Mouse (Mus musculus): ENCODE measurements at regions not wholly inside any gene's neighbourhood (a gene's known extent, or its start where the extent isn't known, plus 50 kb on each side); places are given as distances from the start of the nearest gene placed in this dataset.

DNA sequence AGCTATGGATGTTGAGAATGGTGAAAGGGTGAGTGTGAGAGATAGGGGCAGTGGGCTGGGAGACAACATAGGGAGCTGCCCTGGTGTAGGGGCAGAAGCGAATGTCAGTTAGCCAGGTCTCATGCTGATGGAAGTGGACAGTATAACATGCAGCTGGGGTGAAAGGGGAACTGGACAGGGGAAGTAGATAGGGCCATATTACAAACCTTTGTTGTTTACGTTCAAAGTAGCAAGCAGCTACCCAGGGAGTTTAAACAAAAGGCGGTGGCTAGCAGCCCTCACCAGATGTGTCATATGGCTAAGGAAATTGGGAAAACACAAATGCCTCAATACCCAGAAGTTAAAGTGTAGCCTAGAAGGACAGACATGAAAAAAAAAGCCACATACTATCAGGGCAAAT lies 301.8 kb upstream of the Id2 start:
- in situ Hi-C loops (cut with MboI; ENCODE audit: low pct_ligation_motif_present, low pct_unique_long_range_greater_than_20kb, low sequenced_read_pairs) = no loop called here
- no peaks in the 10 kb centered on the region for H3K36me3 ChIP-seq (replicated peaks in 1 of 2; ENCODE audit: control insufficient read depth in 1 of 2, insufficient read depth in 1 of 2, low read length in 1 of 2)
- H3K4me1 ChIP-seq (ENCODE audit: control insufficient read depth in 1 of 2, insufficient read depth in 2 of 2) = peaks cover 0 to 6% of the 10 kb centered on the region in 2 experiments; a peak in 2 of 4 replicates
- no peak for DNase-seq (ENCODE audit: extremely low read depth)
- no peaks in the 10 kb centered on the region for H3K9me3 ChIP-seq (replicated peaks; ENCODE audit: low read length)
- dilution Hi-C loops (cut with MboI; ENCODE audit: extremely low pct_ligation_motif_present, extremely low pct_unique_long_range_greater_than_20kb, low sequenced_read_pairs) = no loop called here
- no peaks in the 10 kb centered on the region for H3K27me3 ChIP-seq (replicated peaks)
- H3K9ac ChIP-seq (ENCODE audit: insufficient read depth, low read depth) = no peak overlapping the region
- no peak overlapping the region for H3K27ac ChIP-seq (ENCODE audit: insufficient read depth, low read depth)
- no peaks in the 10 kb centered on the region for H3K79me2 ChIP-seq (replicated peaks; ENCODE audit: control insufficient read depth, extremely low read depth, insufficient read depth, poor library complexity, severe bottlenecking)
- H3K4me2 ChIP-seq (ENCODE audit: insufficient read depth, low read depth, poor library complexity, severe bottlenecking) = no peak overlapping the region
- TF ChIP-seq IRF4 (IDR thresholded peaks at IDR 0.05; ENCODE audit: low read depth, low read length) (no peak), SMC3 (IDR thresholded peaks at IDR 0.05; ENCODE audit: low read depth, low read length) (no peak), USF1 (IDR thresholded peaks at IDR 0.05; ENCODE audit: low read depth, low read length) (no peak), JUND (conservative IDR thresholded peaks at IDR 0.05; ENCODE audit: low read depth, low read length) (no peak), E2F4 (IDR thresholded peaks at IDR 0.05; ENCODE audit: insufficient replicate concordance, low read depth, low read length) (no peak), EP300 (IDR thresholded peaks at IDR 0.05; ENCODE audit: low read length) (no peak), KAT2A (IDR thresholded peaks at IDR 0.05; ENCODE audit: insufficient replicate concordance, low read length) (no peak), ZC3H11A (IDR thresholded peaks at IDR 0.05; ENCODE audit: low read depth, low read length) (no peak), NRF1 (IDR thresholded peaks at IDR 0.05; ENCODE audit: low read depth, low read length) (no peak)
- H3K4me3 ChIP-seq (replicated peaks in 1 of 3; ENCODE audit: low read depth in 2 of 3, low read length in 2 of 3, poor library complexity in 1 of 3) = no peak overlapping the region

DNA sequence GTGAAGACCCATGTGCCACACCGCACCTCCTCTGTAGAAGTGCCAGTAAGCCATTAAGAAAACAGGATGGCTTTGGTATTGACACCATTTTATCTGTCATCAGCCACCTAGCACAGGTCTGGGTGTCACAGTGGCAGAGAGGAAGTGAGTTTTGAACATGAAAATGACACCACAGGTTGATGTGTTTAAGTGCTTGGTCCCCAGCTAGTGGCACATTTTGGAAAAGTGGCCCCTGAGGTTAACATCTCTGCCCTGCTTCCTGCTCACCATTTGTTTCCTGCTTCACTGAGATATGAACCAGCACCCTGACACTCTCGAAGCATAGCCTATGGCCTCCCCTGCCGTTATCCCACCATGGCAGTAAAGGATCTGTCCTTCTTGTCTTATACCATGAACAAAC lies 297.4 kb upstream of the Id2 start:
- H3K27me3 ChIP-seq (replicated peaks) = no peaks in the 10 kb centered on the region
- no peak overlapping the region for H3K4me3 ChIP-seq (replicated peaks in 1 of 3; ENCODE audit: low read depth in 2 of 3, low read length in 2 of 3, poor library complexity in 1 of 3)
- no peak for TF ChIP-seq UBTF (IDR thresholded peaks at IDR 0.05; ENCODE audit: low read depth, low read length)
- no peak for TF ChIP-seq ZKSCAN1 (IDR thresholded peaks at IDR 0.05; ENCODE audit: borderline replicate concordance, low read depth, low read length)
- TF ChIP-seq MYC (IDR thresholded peaks at IDR 0.05; ENCODE audit: low read depth, low read length) = no peak
- no peak for TF ChIP-seq TBP (conservative IDR thresholded peaks at IDR 0.05; ENCODE audit: low read depth, low read length)
- no peak for TF ChIP-seq MAFK (IDR thresholded peaks at IDR 0.05; ENCODE audit: insufficient replicate concordance, low read length)
- no peak for TF ChIP-seq SIN3A (IDR thresholded peaks at IDR 0.05; ENCODE audit: low read length)
- TF ChIP-seq SMC3 (IDR thresholded peaks at IDR 0.05; ENCODE audit: low read depth, low read length) = no peak
- TF ChIP-seq HCFC1 (IDR thresholded peaks at IDR 0.05; ENCODE audit: low read depth, low read length) = no peak
- TF ChIP-seq ZC3H11A (IDR thresholded peaks at IDR 0.05; ENCODE audit: low read depth, low read length) = no peak
- TF ChIP-seq KAT2A (IDR thresholded peaks at IDR 0.05; ENCODE audit: insufficient replicate concordance, low read length) = no peak
- no peak for TF ChIP-seq USF1 (IDR thresholded peaks at IDR 0.05; ENCODE audit: low read depth, low read length)
- TF ChIP-seq JUN (IDR thresholded peaks at IDR 0.05; ENCODE audit: insufficient read depth, low read depth, low read length) = no peak
- no peak for TF ChIP-seq RCOR1 (conservative IDR thresholded peaks at IDR 0.05; ENCODE audit: low read depth, low read length)
- no peak for TF ChIP-seq JUND (conservative IDR thresholded peaks at IDR 0.05; ENCODE audit: low read depth, low read length)
- no peak for TF ChIP-seq ELF1 (IDR thresholded peaks at IDR 0.05; ENCODE audit: low read depth, low read length)
- TF ChIP-seq IRF4 (IDR thresholded peaks at IDR 0.05; ENCODE audit: low read depth, low read length) = no peak
- H3K36me3 ChIP-seq (replicated peaks in 1 of 2; ENCODE audit: control insufficient read depth in 1 of 2, insufficient read depth in 1 of 2, low read length in 1 of 2) = no peaks in the 10 kb centered on the region
- no peak for DNase-seq (ENCODE audit: extremely low read depth)
- H3K9ac ChIP-seq (ENCODE audit: insufficient read depth, low read depth) = no peak overlapping the region
- H3K4me2 ChIP-seq (ENCODE audit: insufficient read depth, low read depth, poor library complexity, severe bottlenecking) = no peak overlapping the region
- dilution Hi-C loops (cut with MboI; ENCODE audit: extremely low pct_ligation_motif_present, extremely low pct_unique_long_range_greater_than_20kb, low sequenced_read_pairs) (no loop called here), in situ Hi-C loops (cut with MboI; ENCODE audit: low pct_ligation_motif_present, low pct_unique_long_range_greater_than_20kb, low sequenced_read_pairs) (no loop called here)
- no peak overlapping the region for H3K27ac ChIP-seq (ENCODE audit: insufficient read depth, low read depth)
- no peaks in the 10 kb centered on the region for H3K9me3 ChIP-seq (replicated peaks; ENCODE audit: low read length)
- no peaks in the 10 kb centered on the region for H3K79me2 ChIP-seq (replicated peaks; ENCODE audit: control insufficient read depth, extremely low read depth, insufficient read depth, poor library complexity, severe bottlenecking)
- peaks cover under 1 to 15% of the 10 kb centered on the region in 2 experiments; a peak in 2 of 4 replicates for H3K4me1 ChIP-seq (ENCODE audit: control insufficient read depth in 1 of 2, insufficient read depth in 2 of 2)
